Mouse (Mus musculus) thymus, adult 2 months (tissue): ENCODE measurements at regions not wholly inside any gene's neighbourhood (a gene's known extent, or its start where the extent isn't known, plus 50 kb on each side); places are given as distances from the start of the nearest gene placed in this dataset.
A peak's percentile ranks its signal among the peaks of the same experiment; 100 is the strongest.
"Not testable (repeated sequence)": the region's sequence is repeated elsewhere in the genome, so short reads cannot be mapped to it uniquely, and the experiment has no call there.

Source experiments
- DNase-seq: peaks from one replicate; pipeline ENCODE4 v3.0.0; 2021
- H3K27ac ChIP-seq: fragments of 200-500 bp; 2 replicates; pipeline ENCODE4 v1.5.1; 2012; ENCODE audit warnings: low read length, control low read depth; ENCODE audit not compliant: control insufficient read depth, insufficient read depth
- H3K27me3 ChIP-seq: fragments of 200-500 bp; 2 replicates; pipeline ENCODE4 v1.6.1; 2012; ENCODE audit warnings: mild to moderate bottlenecking, low read length, moderate library complexity, mixed read lengths; ENCODE audit not compliant: control insufficient read depth, insufficient read depth
- H3K36me3 ChIP-seq: fragments of 200-500 bp; 2 replicates; pipeline ENCODE4 v1.6.1; 2012; ENCODE audit warnings: mild to moderate bottlenecking, low read length, moderate library complexity; ENCODE audit not compliant: control insufficient read depth, insufficient read depth
- H3K4me1 ChIP-seq: fragments of 200-500 bp; replicated peaks from 2 replicates; pipeline ENCODE4 v1.6.1; 2012; ENCODE audit warnings: low read length; ENCODE audit not compliant: control insufficient read depth, insufficient read depth
- H3K4me3 ChIP-seq: fragments of 200-500 bp; 2 replicates; pipeline ENCODE4 v1.5.1; 2012; ENCODE audit warnings: mild to moderate bottlenecking, low read length, control low read depth, moderate library complexity; ENCODE audit not compliant: control insufficient read depth, insufficient read depth
- CTCF ChIP-seq: fragments of 200-500 bp; IDR thresholded peaks from 2 replicates; pipeline ENCODE4 v1.5.1; 2012; ENCODE audit warnings: mild to moderate bottlenecking, control low read depth, low read length, moderate library complexity, borderline replicate concordance; ENCODE audit not compliant: control insufficient read depth, poor library complexity, insufficient read depth; ENCODE audit errors: extremely low read depth
- POLR2A ChIP-seq: fragments of 200-500 bp; IDR thresholded peaks from 2 replicates; pipeline ENCODE4 v1.6.1; 2012; ENCODE audit warnings: mild to moderate bottlenecking, low read length, control low read depth, moderate library complexity; ENCODE audit not compliant: control insufficient read depth, poor library complexity, insufficient read depth; ENCODE audit errors: extremely low read depth
- WGBS: fragments of 180-500 bp; shearing (Covaris S2); methylation state at CpG from one replicate; pipeline ENCODE4 v1.1.7; 2018; 5-methylcytosine and 5-hydroxymethylcytosine counted together

DNA sequence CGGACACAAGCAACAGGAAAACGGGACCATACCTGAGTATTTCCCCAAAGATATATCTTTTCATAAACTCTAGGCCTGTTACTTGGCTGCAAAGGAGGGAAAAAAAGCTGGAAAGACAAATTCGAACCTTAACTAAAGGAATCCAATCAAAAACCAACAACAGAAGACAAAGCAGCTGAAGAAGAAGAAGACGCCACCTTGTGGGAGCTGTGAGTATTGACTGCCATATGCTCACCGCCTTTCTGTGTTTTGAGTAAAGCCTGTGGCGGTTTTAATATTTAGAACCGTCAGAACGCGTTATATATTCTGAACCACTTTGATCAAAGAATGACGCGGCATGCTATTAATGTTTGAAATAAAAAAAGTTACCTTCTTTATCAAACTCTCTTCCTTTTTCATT, 126.9 kb upstream of the Sox5 start:
- H3K4me3 ChIP-seq, result no peak overlapping the region
- no peaks in the 10 kb centered on the region for H3K27me3 ChIP-seq
- TF ChIP-seq POLR2A (no peak), CTCF (no peak)

GRCm38 (mm10) chr6:144903156-144903555, 121.4 kb upstream of the Sox5 start:
- Histone ChIP-seq H3K4me1 (peaks cover 18% of the 10 kb centered on the region), H3K4me3 (peak overlapping the region; percentile 26; the same call in 1 of the 2 replicates), H3K27me3 (no peaks in the 10 kb centered on the region), H3K27ac (peak overlapping the region; percentile 93), H3K36me3 (no peaks in the 10 kb centered on the region)
- TF ChIP-seq POLR2A (peak; percentile 40; the same call in 1 of the 2 replicates), CTCF (0 out of 2 replicates have a peak, but pooled peaks have one; percentile 19)
- peak; percentile 79 for DNase-seq
- 4% methylated on average over 10 of the region's 10 CpGs for WGBS

More for the DNA sequence above, 126.9 kb upstream of the Sox5 start:
- Histone ChIP-seq H3K4me1 (peaks cover 9% of the 10 kb centered on the region), H3K36me3 (no peaks in the 10 kb centered on the region), H3K27ac (no peak overlapping the region)
- WGBS, result 98% methylated on average over 11 of the region's 11 CpGs
- DNase-seq, result no peak

DNA sequence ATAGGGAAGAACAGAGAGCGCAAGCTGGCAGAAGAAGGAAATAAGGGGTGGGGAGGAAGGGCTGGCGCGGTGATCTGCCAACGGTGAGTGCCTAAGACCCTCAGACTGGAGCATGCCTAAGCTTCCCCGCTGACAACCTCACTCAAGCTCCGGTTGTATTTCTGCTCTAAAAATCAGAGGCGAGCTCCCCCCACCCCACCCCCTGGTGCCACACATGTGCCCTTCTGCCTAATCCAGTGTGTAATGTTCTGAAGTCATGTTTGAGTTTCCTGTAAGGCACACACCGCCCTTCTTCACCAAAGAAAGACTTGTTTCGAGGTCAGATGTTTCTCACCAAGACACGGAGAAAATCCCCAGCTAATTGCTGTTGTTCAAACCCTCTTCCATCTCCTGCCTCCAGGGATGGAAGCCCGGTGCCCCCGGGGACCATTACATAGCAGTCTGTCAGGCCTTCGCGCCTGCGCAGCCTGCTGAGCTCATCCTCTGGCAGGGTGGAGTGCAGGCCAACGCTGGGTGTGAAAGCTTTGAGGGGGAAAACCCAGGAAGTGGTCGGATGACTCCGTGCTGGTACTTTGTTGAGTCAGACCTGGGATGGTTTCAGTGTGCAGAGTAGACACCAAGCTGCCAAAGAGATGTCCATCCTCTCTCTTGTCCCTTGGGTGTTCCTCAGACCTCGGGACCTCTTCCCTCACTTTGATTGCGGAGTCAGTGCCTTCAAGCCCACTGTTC, 120.7 kb upstream of the Sox5 start:
- peak overlapping the region; percentile 26 for H3K4me3 ChIP-seq
- peak; percentile 85 for DNase-seq

DNA sequence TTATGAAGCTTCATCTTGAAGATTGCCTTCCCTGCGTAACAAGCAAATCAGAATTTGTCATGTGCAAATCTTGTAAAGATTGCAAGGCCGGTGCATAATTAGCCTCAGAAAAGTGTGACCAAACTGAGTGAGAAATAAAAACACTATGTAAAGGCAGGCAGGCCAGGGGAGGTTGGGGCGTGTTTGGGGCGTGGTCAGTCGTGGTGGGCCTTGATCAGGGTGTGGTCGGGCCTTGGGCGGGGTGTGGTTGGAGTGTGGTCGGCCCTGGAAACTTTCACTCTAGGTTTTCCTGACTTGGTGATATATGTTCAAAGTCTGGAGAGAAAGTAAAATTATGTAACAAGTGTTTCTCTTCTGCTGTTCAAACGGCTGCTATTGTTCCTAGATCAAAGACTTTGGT, 120.0 kb upstream of the Sox5 start:
- TF ChIP-seq CTCF, result no peak
- TF ChIP-seq POLR2A, result no peak
- WGBS, result 9% methylated on average over 9 of the region's 9 CpGs
- DNase-seq, result peak; percentile 66
- Histone ChIP-seq H3K27me3 (no peaks in the 10 kb centered on the region), H3K27ac (peak overlapping the region; percentile 93; the same call in 1 of the 2 replicates), H3K4me3 (no peak overlapping the region), H3K36me3 (no peaks in the 10 kb centered on the region), H3K4me1 (peaks cover 24% of the 10 kb centered on the region)

More for the DNA sequence above, 120.7 kb upstream of the Sox5 start:
- Histone ChIP-seq H3K27ac (peak overlapping the region; percentile 93), H3K27me3 (no peaks in the 10 kb centered on the region), H3K4me1 (peaks cover 24% of the 10 kb centered on the region), H3K36me3 (no peaks in the 10 kb centered on the region)
- 9% methylated on average over 20 of the region's 20 CpGs for WGBS
- TF ChIP-seq POLR2A (0 out of 2 replicates have a peak, but pooled peaks have one; percentile 47), CTCF (no peak)

DNA sequence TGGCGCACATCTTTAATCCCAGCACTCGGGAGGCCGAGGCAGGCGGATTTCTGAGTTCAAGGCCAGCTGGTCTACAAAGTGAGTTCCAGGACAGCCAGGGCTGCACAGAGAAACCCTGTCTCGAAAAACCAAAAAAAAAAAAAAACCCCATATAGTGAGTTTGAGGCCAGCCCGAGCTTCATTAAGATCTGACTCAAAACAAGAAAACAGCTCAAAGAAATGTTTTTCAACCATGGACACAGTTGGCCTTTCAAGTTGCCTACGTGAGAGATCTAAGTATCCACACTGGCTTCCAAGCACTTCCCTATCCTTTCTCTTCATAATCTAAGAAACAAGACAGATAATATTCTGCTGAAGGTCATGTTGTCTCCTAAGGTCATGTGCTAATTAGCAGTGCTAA, 119.1 kb upstream of the Sox5 start:
- 89% methylated on average over 7 of the region's 7 CpGs for WGBS
- H3K4me1 ChIP-seq, result peaks cover 24% of the 10 kb centered on the region
- H3K36me3 ChIP-seq, DNase-seq, H3K27ac ChIP-seq, H3K27me3 ChIP-seq, H3K4me3 ChIP-seq: not testable (repeated sequence)

DNA sequence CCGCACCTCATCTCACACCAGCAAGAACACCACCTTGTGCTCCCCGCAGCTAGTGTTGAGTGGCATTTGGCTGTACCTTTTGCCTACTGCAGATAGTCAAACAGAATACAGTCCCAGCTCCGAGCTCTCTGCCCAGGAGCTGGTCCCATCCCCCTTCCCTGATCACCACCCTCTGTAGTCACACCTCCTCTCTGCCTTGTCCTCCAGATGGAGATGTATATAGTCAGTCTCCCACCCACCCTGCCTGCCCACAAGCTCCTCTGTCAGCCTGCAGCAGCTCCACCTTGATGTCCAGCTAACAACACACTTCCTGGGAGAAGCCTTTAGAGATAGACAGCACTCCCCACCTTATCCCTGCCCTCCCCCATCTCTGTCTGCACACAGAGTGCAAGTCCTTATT, 115.7 kb upstream of the Sox5 start:
- H3K27me3 ChIP-seq, result no peaks in the 10 kb centered on the region
- no peak overlapping the region for H3K4me3 ChIP-seq
- no peaks in the 10 kb centered on the region for H3K36me3 ChIP-seq
- H3K27ac ChIP-seq, result no peak overlapping the region
- no peak for DNase-seq
- 91% methylated on average over 3 of the region's 3 CpGs for WGBS
- peaks cover 15% of the 10 kb centered on the region for H3K4me1 ChIP-seq
- no peak for TF ChIP-seq CTCF
- TF ChIP-seq POLR2A, result no peak

DNA sequence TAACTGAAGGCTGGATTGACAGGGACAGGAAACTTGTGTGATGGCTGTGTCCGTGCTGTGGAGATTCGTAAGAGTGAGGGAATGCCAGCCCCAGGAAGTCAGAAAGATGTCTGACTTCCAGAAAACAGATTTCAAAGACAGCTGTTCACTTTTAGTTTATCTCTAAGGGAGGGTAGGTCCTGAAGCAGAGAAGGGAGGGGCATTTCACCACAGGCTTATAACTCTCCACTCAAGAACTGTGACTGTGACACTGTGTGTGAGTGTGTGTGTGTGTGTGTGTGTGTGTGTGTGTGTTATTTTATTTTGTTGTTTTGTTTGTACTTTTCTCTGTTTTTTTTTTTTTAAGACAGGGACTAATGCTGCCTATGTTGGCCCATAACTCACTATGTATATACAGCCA, 109.1 kb upstream of the Sox5 start:
- no peak overlapping the region for H3K27ac ChIP-seq
- 61% methylated on average over 2 of the region's 2 CpGs for WGBS

More for the DNA sequence above, 109.1 kb upstream of the Sox5 start:
- H3K4me1 ChIP-seq, result no peaks in the 10 kb centered on the region
- DNase-seq, result no peak
- no peak overlapping the region for H3K4me3 ChIP-seq
- no peaks in the 10 kb centered on the region for H3K36me3 ChIP-seq
- H3K27me3 ChIP-seq, result no peaks in the 10 kb centered on the region
- no peak for TF ChIP-seq POLR2A
- no peak for TF ChIP-seq CTCF
